Mouse (Mus musculus) leukemia stem cell, adult 10-12 weeks (primary cell): ENCODE data around the gene Arhgap36. TPM values are rescaled to one million over a fixed set of nuclear protein-coding genes. Genes with fewer than 3 reads are reported as not detected.

Experiments
- polyA plus RNA-seq: library from polyadenylated mRNA; stranded (reverse); fragments of >175 nt; gene quantifications from 2 replicates; pipeline ENCODE4 v1.2.3, GENCODE M21; 2012; ENCODE audit warnings: low replicate concordance

Arhgap36 gene
- polyA plus RNA-seq = not detected in 2 replicates

DNA sequence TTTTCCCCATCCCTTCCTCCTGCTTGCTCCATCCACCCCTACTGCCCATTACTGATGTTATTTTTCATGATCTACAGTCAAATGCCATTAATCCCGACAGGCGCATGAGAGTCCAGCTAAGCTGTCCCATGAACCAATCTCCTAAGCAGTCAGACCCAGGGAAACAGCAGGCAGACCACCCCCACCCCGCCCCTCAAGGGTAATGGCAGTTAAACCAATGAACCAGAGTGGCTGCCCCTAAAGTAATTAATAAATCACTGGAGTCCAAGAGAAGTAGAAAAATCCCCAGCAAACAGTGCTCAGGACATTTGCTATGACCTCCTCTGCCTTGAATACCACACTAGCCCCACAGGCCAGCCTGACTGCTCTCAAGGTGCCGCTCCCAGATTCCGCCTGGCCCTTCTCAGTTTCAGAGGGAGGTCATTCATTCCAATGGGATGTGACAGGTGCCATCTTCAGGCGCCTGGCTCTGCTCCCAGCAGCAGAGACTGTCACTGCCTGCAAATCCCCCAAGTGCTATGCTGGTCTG, at the start of gene Arhgap36:
Gene Arhgap36, plus strand, starts transcription at position 504 of the 529 bp plus-strand sequence.

Other genes with a start within 250 kb of the Arhgap36 start
- 1.9 and 2.5 TPM in 2 replicates for gene Enox2, start 175.7 kb upstream of the Arhgap36 start, polyA plus RNA-seq
- not detected in 2 replicates for gene Olfr1320, start 208.4 kb downstream of the Arhgap36 start, polyA plus RNA-seq